In the genomic region with DNA sequence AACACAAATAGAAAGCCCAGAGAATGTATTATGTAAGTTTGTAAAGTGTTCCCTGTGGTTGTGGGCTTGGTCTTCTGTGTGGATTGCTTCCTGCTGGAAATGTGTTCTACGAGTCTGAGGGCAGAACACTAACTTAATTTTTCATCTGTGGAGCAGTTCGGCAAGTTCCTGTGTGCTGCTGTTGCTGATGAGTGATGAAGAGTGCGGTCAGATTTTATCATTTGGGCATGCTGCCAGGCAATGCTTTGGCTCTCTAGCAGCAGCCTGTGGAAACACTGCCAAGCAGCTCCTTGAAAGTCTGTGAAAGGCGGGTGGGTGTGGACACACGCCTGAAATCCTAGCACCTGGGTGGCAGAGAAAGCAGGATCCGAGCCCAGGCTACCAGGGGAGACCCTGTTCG, we compare ENCODE assay signal across 8 mouse cellular contexts. TPM values are rescaled to one million over a fixed set of nuclear protein-coding genes. Genes with fewer than 3 reads are reported as not detected.
DNase-seq lines count a peak whose midpoint lies in the region; ATAC-seq lines count a peak whose summit lies in the region.

No protein-coding gene starts in this region.

- WGBS in midbrain, embryonic 10.5 days = 93% methylated on average over 7 of the region's 7 CpGs
- WGBS in midbrain, embryonic 11.5 days = 87% methylated on average over 7 of the region's 7 CpGs
- 2% methylated on average over 7 of the region's 7 CpGs for WGBS in lung, embryonic 16.5 days

- no peaks in the 10 kb centered on the region for H3K36me3 ChIP-seq in midbrain, embryonic 10.5 days
- H3K36me3 ChIP-seq in midbrain, embryonic 11.5 days (ENCODE audit: control insufficient read depth, insufficient read depth, low read length) = no peaks in the 10 kb centered on the region
- H3K36me3 ChIP-seq in lung, embryonic 16.5 days (ENCODE audit: control insufficient read depth, insufficient read depth, low read length) = no peaks in the 10 kb centered on the region

- DNase-seq in midbrain, embryonic 10.5 days (ENCODE audit: low spot score) = no peak
- no peak for DNase-seq in midbrain, embryonic 11.5 days (ENCODE audit: low spot score, missing footprints)
- DNase-seq in brain, adult 2 months (ENCODE audit: low read depth, low spot score) = peak; percentile 48
- no peak for DNase-seq in neural tube, embryonic 10.5 days (ENCODE audit: extremely low spot score, low spot score)
- DNase-seq in spleen, postnatal 4 days (ENCODE audit: low spot score in 2 of 2) = no peak

- no peaks in the 10 kb centered on the region for H3K27me3 ChIP-seq in midbrain, embryonic 10.5 days (ENCODE audit: low read depth, poor library complexity, severe bottlenecking)
- no peaks in the 10 kb centered on the region for H3K27me3 ChIP-seq in midbrain, embryonic 11.5 days (ENCODE audit: control insufficient read depth, insufficient read depth, low read length)
- H3K27me3 ChIP-seq in lung, embryonic 16.5 days (ENCODE audit: control insufficient read depth, insufficient read depth, low read depth, low read length) = no peaks in the 10 kb centered on the region

- H3K9ac ChIP-seq in midbrain, embryonic 11.5 days (ENCODE audit: low read length) = no peak overlapping the region
- 0 out of 2 replicates have a peak overlapping the region, but pooled peaks have one; percentile 36 for H3K9ac ChIP-seq in lung, embryonic 16.5 days (ENCODE audit: low read length)

- H3K9me3 ChIP-seq in midbrain, embryonic 10.5 days (replicated peaks) = no peaks in the 10 kb centered on the region
- H3K9me3 ChIP-seq in midbrain, embryonic 11.5 days (ENCODE audit: control insufficient read depth, low read length) = no peaks in the 10 kb centered on the region
- no peaks in the 10 kb centered on the region for H3K9me3 ChIP-seq in lung, embryonic 16.5 days (ENCODE audit: control insufficient read depth, low read length)

- peaks cover 42% of the 10 kb centered on the region for H3K4me1 ChIP-seq in midbrain, embryonic 10.5 days
- peaks cover 13% of the 10 kb centered on the region for H3K4me1 ChIP-seq in midbrain, embryonic 11.5 days (ENCODE audit: control insufficient read depth, insufficient read depth, low read length)
- H3K4me1 ChIP-seq in lung, embryonic 16.5 days (replicated peaks; ENCODE audit: control insufficient read depth, insufficient read depth, low read length) = peaks cover 39% of the 10 kb centered on the region

- H3K27ac ChIP-seq in midbrain, embryonic 10.5 days (replicated peaks) = 0 out of 2 replicates have a peak overlapping the region, but pooled peaks have one; percentile 46
- H3K27ac ChIP-seq in midbrain, embryonic 11.5 days (ENCODE audit: low read depth, low read length) = no peak overlapping the region
- H3K27ac ChIP-seq in lung, embryonic 16.5 days (ENCODE audit: low read length) = peak overlapping the region; percentile 91

- no peak overlapping the region for H3K4me3 ChIP-seq in midbrain, embryonic 10.5 days
- no peak overlapping the region for H3K4me3 ChIP-seq in midbrain, embryonic 11.5 days (ENCODE audit: low read depth, low read length)
- H3K4me3 ChIP-seq in lung, embryonic 16.5 days (ENCODE audit: low read length) = no peak overlapping the region

- H3K4me2 ChIP-seq in midbrain, embryonic 11.5 days = no peak overlapping the region
- peak overlapping the region; percentile 31 for H3K4me2 ChIP-seq in lung, embryonic 16.5 days (ENCODE audit: low read depth, low read length)

- no peak for ATAC-seq in midbrain, embryonic 11.5 days (ENCODE audit: low FRiP score)
- peak; percentile 85 to 90 for ATAC-seq in hematopoietic stem cell, adult 5-6 weeks (replicated peaks in 1 of 2; ENCODE audit: insufficient read depth in 1 of 2, low FRiP score in 2 of 2, low TSS enrichment in 1 of 2, low read depth in 1 of 2, poor library complexity in 2 of 2, severe bottlenecking in 2 of 2)
- ATAC-seq in lung, embryonic 16.5 days (ENCODE audit: low read depth) = peak; percentile 84
- ATAC-seq in cerebellum, adult (ENCODE audit: insufficient number of reproducible peaks, low FRiP score, low TSS enrichment) = no peak

RNA-seq across cellular contexts. Expression of gene Spata13, which starts 41.0 kb away (rescaled TPM):
- polyA plus RNA-seq in midbrain, embryonic 10.5 days (2016; fragmentation: Nextera tagmentation; extraction: Ambion mirVana) = 67.9 and 70.0 TPM in 2 replicates
- polyA plus RNA-seq in midbrain, embryonic 11.5 days (2014; fragmentation: Nextera tagmentation; extraction: Ambion mirVana) = 61.0 and 66.0 TPM in 2 replicates
- 33.3 and 40.7 TPM in 2 replicates for total RNA-seq in hematopoietic stem cell, adult 5-6 weeks (2017)
- polyA plus RNA-seq in lung, embryonic 16.5 days (2015; fragmentation: Nextera tagmentation; extraction: Ambion mirVana) = 17.9 and 19.4 TPM in 2 replicates

Comparison
In these comparisons a context has a peak if more than half of its experiments do, and no peak if none do; other contexts are left out.
1. ATAC-seq: peak in hematopoietic stem cell, adult 5-6 weeks (2 of 2) and lung, embryonic 16.5 days (single experiment); none in midbrain, embryonic 11.5 days (single experiment) and cerebellum, adult (single experiment).